Mouse (Mus musculus) cerebellum, adult 2 months (tissue): ENCODE results near the gene Olfr1423. TPM values are rescaled to one million over a fixed set of nuclear protein-coding genes. Genes with fewer than 3 reads are reported as not detected.

Source experiments
- DNase-seq, 2 experiments: peaks; one replicate each; pipeline ENCODE4 v3.0.0; 2021
- H3K27ac ChIP-seq: fragments of 200-500 bp; 2 replicates; pipeline ENCODE4 v1.5.1; 2012; ENCODE audit warnings: low read length, control low read depth, inconsistent platforms; ENCODE audit not compliant: insufficient read depth
- H3K27me3 ChIP-seq: fragments of 200-500 bp; 2 replicates; pipeline ENCODE4 v1.6.1; 2012; ENCODE audit warnings: inconsistent platforms, mild to moderate bottlenecking, low read length, moderate library complexity; ENCODE audit not compliant: control insufficient read depth, insufficient read depth
- H3K4me1 ChIP-seq: fragments of 200-500 bp; 2 replicates; pipeline ENCODE4 v1.6.1; 2011; ENCODE audit warnings: low read length; ENCODE audit not compliant: control insufficient read depth, insufficient read depth
- H3K4me3 ChIP-seq: fragments of 200-500 bp; replicated peaks from 2 replicates; pipeline ENCODE3; 2011; ENCODE audit warnings: mild to moderate bottlenecking, low read depth, low read length, control low read depth; ENCODE audit not compliant: insufficient read depth
- CTCF ChIP-seq: fragments of 200-500 bp; IDR thresholded peaks from 2 replicates; pipeline ENCODE4 v1.5.1; 2011; ENCODE audit warnings: low read depth, mild to moderate bottlenecking, control low read depth, low read length, moderate library complexity, borderline replicate concordance; ENCODE audit not compliant: insufficient read depth
- POLR2A ChIP-seq: fragments of 200-500 bp; IDR thresholded peaks from 2 replicates; pipeline ENCODE4 v1.6.1; 2011; ENCODE audit warnings: low read length, control low read depth, borderline replicate concordance; ENCODE audit not compliant: insufficient read depth
- WGBS: fragments of 180-500 bp; shearing (Covaris S2); methylation state at CpG from one replicate; pipeline ENCODE4 v1.1.7; 2018; 5-methylcytosine and 5-hydroxymethylcytosine counted together
- polyA plus RNA-seq: library from polyadenylated mRNA; depleted of rRNA; stranded (reverse); fragments of >200 nt; gene quantifications from 2 replicates; pipeline ENCODE4 v1.2.3, GENCODE M21; 2012

The Olfr1423 gene
- polyA plus RNA-seq, 1 experiment: not detected

DNA sequence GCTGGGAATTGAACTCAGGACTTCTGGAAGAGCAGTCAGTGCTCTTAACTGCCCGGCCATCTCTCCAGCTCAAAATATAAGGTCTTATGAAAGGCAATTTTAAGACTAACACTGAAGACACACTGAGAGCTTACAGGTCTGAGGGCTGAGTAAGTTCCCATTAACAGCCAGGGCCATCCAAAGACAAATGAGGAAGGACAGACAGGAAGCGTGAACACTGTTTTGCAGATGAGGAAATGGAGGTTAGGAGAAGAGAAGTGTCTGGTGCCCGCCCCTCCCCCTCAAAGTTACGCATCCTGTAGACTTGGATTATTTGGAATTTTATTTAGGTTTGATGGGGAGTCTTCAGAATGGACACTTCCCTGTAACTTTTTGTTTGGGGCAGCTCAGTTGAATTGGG lies 17.0 kb downstream of the Olfr1423 start:
- WGBS: 85% methylated on average over 4 of the region's 4 CpGs
- H3K4me1 ChIP-seq: no peaks in the 10 kb centered on the region
- DNase-seq: no peak
- H3K4me3 ChIP-seq: no peak overlapping the region
- TF ChIP-seq CTCF (no peak), POLR2A (no peak)
- no peaks in the 10 kb centered on the region; the same call in 1 of the 2 replicates for H3K27me3 ChIP-seq
- no peak overlapping the region for H3K27ac ChIP-seq

DNA sequence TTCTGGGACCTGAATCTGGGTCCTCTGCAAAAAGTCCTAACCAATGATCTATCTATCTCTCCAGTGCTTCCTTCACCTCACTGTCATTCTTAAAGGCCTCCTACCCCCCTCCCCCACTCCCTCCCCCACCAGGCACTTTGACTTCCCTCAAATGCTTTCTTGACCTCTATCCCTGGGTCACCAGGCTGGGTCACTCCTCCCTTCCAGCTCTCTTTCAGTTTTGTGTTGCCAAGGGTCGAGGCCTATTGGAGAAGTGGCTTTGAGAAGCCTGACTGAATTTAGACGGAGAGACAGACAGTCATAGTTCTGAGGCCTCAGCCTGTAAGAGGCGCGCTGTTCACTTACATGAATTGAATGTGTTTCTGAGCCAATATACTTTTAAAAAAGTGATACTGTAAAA lies 24.9 kb downstream of the Olfr1423 start:
- TF ChIP-seq POLR2A: no peak
- TF ChIP-seq CTCF: no peak
- WGBS: 60% methylated on average over 4 of the region's 4 CpGs
- H3K27ac ChIP-seq: no peak overlapping the region
- no peak overlapping the region for H3K4me3 ChIP-seq
- H3K27me3 ChIP-seq: no peaks in the 10 kb centered on the region
- no peaks in the 10 kb centered on the region for H3K4me1 ChIP-seq
- DNase-seq: no peak

DNA sequence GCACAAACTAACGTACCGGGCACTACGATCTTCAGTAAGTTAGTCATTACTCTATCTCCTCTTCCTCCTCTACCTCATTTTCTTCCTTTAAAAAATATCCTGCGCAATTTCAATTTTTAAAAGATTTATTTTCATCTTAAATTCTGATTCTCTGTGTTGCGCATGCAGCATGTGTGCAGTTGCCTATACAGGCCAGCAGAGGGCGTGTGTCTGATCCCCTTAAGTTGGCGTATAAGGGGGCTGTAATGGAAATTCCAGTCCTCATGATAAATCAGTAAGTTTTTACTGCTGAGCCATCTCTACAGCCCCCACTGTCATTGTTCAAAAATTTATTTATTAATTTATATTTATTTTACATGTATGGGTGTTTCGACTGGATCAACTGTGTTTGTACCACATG lies 25.4 kb downstream of the Olfr1423 start:
- no peaks in the 10 kb centered on the region for H3K4me1 ChIP-seq
- H3K27ac ChIP-seq: no peak overlapping the region
- no peak for DNase-seq
- no peaks in the 10 kb centered on the region for H3K27me3 ChIP-seq
- H3K4me3 ChIP-seq: no peak overlapping the region
- TF ChIP-seq POLR2A (no peak), CTCF (no peak)
- WGBS: 74% methylated on average over 8 of the region's 8 CpGs

DNA sequence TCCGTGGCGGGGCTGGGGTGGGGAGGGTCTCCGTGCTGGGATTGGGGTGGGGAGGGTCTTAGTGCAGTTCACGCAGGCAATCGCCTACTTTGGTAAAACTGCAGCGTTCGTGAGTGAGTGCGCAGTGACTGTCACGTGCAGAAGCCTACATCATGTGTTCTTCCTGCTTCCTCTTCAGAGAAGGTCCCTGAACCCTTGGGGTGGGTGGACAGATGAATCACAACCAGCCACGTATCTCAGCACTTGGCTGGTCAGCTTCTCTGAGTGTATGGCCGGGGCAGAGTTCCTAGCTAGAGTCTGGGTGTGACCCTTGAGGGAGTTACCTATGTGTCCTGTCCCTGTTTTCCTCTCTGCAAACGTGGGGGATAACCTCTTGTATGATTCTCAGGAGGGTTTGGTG lies 27.9 kb downstream of the Olfr1423 start:
- peak; percentile 39 to 40 for DNase-seq
- Histone ChIP-seq H3K4me3 (peak overlapping the region; percentile 15), H3K27ac (no peak overlapping the region), H3K27me3 (no peaks in the 10 kb centered on the region), H3K4me1 (no peaks in the 10 kb centered on the region)
- TF ChIP-seq POLR2A (no peak), CTCF (no peak)
- 7% methylated on average over 10 of the region's 12 CpGs for WGBS

DNA sequence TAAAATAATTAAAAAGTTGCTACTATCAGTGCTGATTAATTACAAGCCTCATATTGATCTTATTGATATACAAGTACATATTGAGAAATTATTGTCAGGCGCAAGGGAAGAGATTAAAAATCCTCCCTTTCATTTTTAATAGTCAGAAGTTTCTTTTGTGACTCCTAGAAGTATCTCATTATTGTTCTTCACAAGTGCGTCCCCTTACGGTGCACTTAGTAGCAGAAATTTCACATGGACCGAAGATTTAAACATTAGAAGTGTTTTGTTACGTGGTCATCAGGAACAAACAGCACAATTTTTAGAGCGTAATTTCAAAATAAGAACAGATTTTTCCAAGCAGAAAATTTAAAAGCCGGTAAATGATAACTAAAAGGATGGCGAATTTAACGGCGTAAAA lies 28.5 kb downstream of the Olfr1423 start:
- 1% methylated on average over 10 of the region's 10 CpGs for WGBS
- no peaks in the 10 kb centered on the region for H3K27me3 ChIP-seq
- H3K4me3 ChIP-seq: no peak overlapping the region
- no peak for DNase-seq
- no peak for TF ChIP-seq CTCF
- no peak for TF ChIP-seq POLR2A
- no peak overlapping the region for H3K27ac ChIP-seq
- H3K4me1 ChIP-seq: no peaks in the 10 kb centered on the region

DNA sequence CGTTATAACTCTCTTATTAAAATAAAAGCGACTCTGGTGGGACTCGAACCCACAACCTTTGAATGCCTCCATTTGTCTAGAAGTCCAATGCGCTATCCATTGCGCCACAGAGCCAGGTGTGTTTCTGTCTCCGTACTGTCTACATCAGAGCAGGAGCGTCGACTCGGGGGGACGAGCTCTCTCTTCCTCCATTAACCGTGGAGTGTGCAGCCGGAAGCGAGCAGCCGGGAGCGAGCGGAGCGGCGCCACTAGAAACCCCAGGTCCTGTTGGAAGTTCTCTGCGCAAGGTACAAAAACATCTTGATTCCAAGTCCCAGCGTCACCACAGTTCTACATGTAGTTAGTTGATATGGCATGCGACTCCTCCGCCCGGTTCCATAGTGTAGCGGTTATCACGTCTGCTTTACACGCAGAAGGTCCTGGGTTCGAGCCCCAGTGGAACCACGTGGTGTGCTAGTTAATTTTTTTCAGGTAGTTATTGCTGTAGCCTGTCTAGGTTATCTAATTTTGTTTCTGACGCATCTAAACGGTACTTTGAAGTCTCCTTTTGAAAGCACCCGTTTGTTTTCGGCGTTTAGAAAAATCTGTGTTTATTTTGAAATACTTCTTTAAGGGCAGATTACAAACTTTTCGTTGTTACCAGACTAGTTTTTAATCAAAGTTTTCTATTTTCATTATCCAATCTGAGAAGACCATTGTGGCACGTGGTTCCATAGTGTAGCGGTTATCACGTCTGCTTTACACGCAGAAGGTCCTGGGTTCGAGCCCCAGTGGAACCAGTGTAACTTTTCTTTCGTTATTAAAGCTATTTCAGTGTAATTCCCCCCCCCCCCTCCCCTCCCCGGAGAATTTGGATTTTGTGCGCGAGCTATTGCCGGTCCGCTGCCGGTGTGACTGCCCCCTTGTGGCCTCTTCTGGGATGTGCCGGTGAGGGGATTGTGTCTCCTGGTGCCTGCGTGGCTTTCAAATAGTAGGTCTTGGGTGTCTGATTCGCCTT lies 29.3 kb downstream of the Olfr1423 start:
- Histone ChIP-seq H3K27me3 (no peaks in the 10 kb centered on the region), H3K27ac (no peak overlapping the region), H3K4me3 (peak overlapping the region; percentile 64), H3K4me1 (no peaks in the 10 kb centered on the region)
- under 1% methylated on average over 49 of the region's 49 CpGs for WGBS
- TF ChIP-seq CTCF (peak; percentile 65), POLR2A (no peak)
- peak; percentile 84 to 88 for DNase-seq

DNA sequence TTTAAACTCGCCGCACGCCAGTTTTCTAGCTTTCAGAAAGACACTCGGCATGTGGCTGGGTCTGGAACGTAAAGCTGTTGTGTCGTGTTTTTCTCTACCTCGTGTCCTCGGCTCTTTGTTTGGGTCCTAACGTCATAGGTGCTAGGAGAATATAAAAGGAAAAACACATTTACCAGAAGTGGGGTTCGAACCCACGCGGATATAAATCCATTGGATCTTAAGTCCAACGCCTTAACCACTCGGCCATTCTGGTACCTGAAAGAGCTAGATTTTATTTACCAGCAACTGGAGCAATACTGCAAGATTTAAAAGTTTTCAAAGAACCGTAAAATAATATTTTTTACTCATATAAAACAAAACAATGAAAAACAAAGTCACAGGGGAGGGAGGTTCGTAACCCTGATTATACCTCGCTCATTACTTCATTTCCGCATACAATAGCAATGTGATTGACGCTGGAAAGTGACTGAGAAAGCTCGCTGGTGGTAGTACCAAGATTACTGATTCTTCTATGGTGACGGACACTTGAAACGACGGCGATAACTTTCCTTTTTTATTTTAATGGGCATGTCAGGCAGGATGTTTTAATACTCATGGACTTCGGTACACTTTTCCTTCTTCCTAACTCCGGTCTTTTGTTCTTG lies 30.1 kb downstream of the Olfr1423 start:
- Histone ChIP-seq H3K4me3 (peak overlapping the region; percentile 90), H3K27me3 (no peaks in the 10 kb centered on the region), H3K27ac (no peak overlapping the region), H3K4me1 (no peaks in the 10 kb centered on the region)
- TF ChIP-seq CTCF (no peak), POLR2A (no peak)
- DNase-seq: peak; percentile 82 to 86
- under 1% methylated on average over 26 of the region's 26 CpGs for whole genome bisulfite sequencing
